Mouse (Mus musculus): ENCODE results near the gene Gabra5. TPM values are rescaled to one million over a fixed set of nuclear protein-coding genes. Genes with fewer than 3 reads are reported as not detected.

The Gabra5 gene
- total RNA-seq (2021), result 100 to 1,000 TPM; 177 TPM

DNA sequence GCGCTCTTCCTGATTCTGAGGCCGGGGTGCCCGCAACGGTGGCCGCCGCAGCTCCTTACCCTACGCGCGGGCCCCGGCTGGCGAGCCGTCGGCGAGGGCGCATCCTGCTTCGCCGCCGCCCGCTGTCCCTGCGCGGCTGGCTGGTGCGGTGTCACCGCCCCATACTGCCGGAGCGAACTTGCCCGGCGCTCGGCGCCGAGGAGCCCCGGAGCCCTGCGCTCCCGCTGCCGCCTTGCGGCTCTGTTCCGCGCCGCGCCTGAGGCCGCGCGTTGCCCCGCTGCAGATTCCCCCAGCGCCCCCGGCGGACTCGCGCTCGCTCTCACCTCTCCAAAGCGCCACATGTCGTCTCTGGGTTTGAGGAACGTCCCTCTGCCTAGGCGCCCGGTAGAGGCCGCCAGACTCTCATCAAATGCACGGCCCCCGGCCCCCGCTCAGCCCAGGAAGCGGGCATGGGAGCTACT is at the start of gene Gabra5:
Gabra5 (minus strand) TSS at position 379 of the 461 bp plus-strand sequence.
- peak; percentile 76 to 82 for DNase-seq

DNA sequence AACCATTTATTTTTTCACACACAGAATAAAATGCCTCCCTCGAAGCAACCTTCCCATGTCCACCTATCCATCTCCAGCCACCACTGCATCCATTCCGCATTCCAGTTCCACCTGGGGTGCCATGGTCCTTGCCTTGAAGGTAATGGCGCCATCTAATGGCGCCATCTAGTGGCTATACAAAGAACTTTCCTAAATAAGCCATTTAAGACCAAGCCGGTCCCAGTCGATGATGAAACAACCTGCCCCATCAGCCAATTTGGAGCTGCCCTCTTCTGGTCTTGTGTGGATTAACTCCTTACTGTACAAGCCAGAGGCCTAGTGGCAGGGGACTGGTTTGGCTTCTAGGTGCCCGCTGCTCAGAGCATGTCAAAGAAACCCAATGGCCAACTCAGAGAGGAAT is 28.7 kb upstream of the Gabra5 start:
- DNase-seq, result peak in 1 of 2 experiments; percentile 9

GRCm38 (mm10) chr7:57532676-57533075 is 22.8 kb upstream of the Gabra5 start:
- DNase-seq, result no peak

DNA sequence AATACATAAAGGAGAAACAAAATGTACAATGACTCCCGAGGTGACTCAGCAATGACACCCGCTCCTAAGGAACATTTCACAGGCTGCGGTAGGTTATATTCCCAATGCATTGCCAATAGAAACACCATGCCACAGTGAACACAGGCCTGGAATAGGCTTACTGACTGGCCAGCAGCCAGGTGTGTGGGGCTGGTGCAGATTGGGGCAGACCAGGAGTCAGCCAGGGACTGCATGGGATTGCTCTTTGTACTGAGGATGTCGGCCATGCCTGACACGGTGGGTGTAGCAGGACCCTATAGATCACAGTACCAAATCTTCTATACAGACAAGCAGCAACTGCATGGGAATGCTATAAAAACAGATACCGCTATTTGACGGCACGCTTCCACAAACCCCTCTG is 20.1 kb upstream of the Gabra5 start:
- no peak for DNase-seq

DNA sequence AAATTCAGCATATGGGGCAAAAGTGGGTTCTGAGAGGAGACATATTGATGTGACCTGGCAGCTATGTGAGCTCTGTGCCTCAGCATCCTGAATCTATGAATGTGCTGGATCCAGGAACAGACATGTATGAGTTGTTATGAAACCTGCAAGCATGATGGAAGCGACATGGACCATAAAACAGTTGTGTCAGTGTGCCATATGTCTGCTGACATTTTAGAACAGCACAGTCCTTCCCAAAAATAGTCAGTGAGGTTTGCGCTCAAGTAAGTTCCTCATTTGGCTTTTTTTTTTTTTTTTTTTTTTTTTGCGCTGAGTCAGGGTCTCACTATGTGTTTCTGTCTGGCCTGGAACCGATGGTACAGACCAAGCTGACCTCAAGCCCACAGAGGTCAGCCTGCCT is 19.6 kb upstream of the Gabra5 start:
- DNase-seq, result no peak

DNA sequence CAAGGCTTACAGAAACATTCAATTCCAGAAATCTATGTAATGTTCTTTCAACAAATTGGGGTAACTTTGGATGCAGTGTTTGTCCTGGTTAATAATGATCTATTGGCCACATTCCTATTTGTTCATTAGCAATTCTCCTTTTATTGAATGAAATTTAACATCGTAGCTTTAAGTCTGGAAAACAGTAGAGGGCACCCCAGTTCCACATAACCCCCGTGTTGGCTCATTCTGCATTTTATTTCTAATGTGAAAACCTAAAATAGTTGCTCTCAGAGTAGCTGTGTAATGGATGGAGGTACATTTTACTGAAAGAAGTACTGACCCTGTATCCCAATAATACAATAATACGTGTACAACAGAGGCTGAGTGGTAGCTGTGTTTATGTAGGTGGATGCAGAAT is 3.1 kb upstream of the Gabra5 start:
- DNase-seq, result peak; percentile 34 to 44

GRCm38 (mm10) chr7:57508860-57509632 is 813 bp downstream of the Gabra5 start:
- DNase-seq, result peak; percentile 58 to 61

DNA sequence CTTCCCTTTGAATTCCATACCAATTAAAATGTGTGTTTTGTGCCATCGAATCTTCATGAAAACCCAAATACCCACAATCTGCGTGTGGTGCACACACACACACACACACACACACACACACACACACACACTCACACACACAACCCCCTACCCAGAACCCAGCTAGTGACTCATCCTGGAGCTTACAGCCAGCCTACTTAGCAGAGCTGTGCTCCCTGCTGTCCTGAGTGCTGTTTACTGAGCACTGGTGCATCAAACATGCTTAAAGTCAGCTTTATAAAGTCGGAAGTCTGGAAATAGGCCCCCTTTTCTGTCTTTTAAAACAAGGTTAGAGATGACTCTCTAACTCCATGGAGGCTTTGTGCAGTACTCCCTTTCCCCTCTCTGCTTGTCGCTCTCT is 7.0 kb downstream of the Gabra5 start:
- DNase-seq, result no peak

- DNase-seq, result peak; percentile 28 to 48
Observed at GRCm38 (mm10) chr7:57491795-57492194, 18.1 kb downstream of the Gabra5 start.

- DNase-seq, result no peak
Observed at GRCm38 (mm10) chr7:57486907-57487306, 23.0 kb downstream of the Gabra5 start.

GRCm38 (mm10) chr7:57482896-57483295 is 27.0 kb downstream of the Gabra5 start:
- no peak for DNase-seq

DNA sequence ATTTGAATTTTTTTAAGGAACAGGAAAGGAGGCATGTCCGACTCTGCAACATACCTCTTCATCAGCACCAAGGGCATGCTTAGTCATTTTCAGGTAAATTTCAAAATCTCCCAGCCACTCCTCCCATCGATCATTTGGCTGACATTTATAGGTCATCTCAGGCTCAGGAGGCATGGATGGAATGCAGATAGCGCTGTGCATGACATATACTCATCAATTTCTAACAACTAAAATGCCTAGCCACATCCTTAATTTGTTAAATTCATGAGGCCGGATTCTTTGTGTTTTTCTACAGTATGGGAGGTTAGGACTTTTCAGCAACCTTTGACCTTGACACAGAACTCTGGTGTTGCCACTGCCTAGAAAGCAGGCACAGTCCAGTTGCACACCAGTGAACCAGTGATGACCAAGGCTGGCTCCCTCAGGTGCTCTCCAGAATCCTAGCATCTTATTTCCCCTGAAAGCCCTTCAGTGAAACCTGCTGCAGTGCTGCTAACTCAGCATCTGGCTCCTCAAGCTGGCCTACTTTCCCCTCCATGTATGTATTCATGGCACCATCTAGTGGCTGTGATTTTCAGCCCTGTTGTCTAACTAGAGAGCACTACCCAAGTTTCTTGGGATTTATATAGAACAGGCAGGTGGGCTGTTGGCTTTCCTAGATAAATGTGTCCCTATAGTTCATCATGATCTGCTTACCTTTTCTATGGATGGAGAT is 35.9 kb downstream of the Gabra5 start:
- peak; percentile 37 to 56 for DNase-seq

- DNase-seq, result no peak
Observed at GRCm38 (mm10) chr7:57471316-57471715, 38.5 kb downstream of the Gabra5 start.

- DNase-seq, result no peak
Observed at GRCm38 (mm10) chr7:57460354-57460753, 49.5 kb downstream of the Gabra5 start.

DNA sequence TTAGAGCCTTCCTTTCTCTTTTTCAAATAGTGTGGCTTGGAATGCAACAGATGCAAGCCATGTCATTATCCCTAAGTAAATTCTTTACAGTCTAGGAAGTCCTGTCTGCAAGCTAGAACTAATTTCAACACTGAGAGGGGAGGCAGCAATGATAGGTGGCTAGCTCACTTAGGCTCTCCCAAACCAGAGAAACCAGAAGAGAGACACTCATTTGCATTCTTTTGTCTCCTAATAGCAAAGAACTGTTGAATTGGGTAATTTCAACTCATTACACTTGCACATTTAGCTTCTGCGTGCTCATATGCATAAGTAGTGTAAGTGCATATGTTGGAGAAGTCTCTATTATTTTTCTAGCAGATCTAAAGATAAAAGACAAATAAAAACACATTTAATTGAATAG is 61.6 kb downstream of the Gabra5 start:
- no peak for DNase-seq

GRCm38 (mm10) chr7:57422675-57423074 is 87.2 kb downstream of the Gabra5 start:
- DNase-seq, result no peak

DNA sequence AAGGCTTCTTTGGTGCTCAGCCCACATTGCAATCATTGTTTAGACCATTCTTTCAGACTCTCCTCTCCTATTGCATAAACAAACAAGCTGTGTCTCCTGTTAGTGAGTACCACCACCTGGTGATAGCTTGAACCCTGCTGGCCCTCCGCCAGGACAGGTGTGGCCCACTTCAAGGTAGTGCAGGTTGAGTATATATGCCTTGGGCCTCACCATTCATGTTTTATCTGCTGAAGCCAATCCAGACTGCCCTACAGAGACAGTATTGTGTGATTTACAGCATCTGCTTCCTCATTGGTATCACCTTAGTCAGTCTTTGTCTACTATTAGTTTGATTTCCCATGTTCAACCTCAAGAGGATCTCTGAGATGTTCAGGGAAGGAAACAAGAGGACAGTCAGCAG is 88.8 kb downstream of the Gabra5 start:
- DNase-seq, result no peak

DNA sequence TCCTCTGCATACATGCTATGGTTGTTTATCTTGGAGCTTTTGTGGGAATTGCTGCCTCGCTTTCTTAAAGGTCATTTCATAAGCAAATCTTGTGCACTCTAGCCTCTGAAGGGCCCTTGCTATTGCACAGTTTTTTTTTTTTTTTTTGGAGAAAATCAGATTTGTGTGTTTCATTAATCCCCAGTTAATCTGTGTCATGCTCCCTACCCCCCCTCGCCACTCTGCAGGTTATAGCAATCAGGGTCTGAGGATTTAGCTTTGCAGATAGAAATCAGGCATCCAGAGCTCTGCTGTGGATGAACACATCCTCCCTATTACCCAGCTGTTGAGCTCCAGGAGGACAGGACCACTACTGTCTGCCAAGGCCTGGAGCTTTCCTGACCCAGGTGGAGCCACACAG is 90.5 kb downstream of the Gabra5 start, which contains the start of gene Gabrb3:
Gabrb3 (plus strand) TSS at position 301 of the 400 bp plus-strand sequence.
- DNase-seq, result no peak

GRCm38 (mm10) chr7:57412896-57413295 is 97.0 kb downstream of the Gabra5 start:
- no peak for DNase-seq

DNA sequence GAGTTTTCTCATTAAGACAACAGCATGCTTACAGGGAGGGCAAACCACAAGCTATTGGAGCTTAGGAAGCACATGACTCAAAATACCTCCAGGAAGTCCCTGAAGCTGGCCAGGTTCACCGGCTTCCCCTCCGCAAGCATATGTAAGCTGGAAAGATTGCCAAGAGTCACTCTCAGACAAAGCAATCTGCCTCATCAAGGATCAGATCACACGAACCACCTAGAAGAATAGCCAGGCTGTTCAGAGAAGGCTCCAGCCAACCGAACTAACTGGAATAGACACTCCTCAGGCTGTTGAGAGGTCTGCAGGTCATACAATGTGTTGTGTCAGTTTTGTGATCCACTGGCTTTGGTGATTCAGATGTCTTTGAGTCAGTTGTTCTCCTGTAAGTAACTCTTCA is 98.7 kb downstream of the Gabra5 start:
- no peak for DNase-seq

- no peak for DNase-seq
Observed at GRCm38 (mm10) chr7:57393551-57393950, 116.3 kb downstream of the Gabra5 start.

- DNase-seq, result no peak
Observed at GRCm38 (mm10) chr7:57390046-57390445, 119.8 kb downstream of the Gabra5 start.

- DNase-seq, result no peak
Observed at GRCm38 (mm10) chr7:57387341-57387654, 122.6 kb downstream of the Gabra5 start.

All from layer of hippocampus, postnatal 36 days (tissue).